Mouse (Mus musculus) testis, postnatal 14 days (tissue): ENCODE data around the gene Slc35g3.

ENCODE experiments used
- DNase-seq: peaks from one replicate; pipeline ENCODE4 v3.0.0; 2021; ENCODE audit warnings: low spot score

Gene Slc35g3

GRCm38 (mm10) chr11:69784793-69785272 is 23.1 kb upstream of the Slc35g3 start:
- DNase-seq, result no peak

- DNase-seq, result no peak
These were observed 20.1 kb upstream of the Slc35g3 start for GRCm38 (mm10) chr11:69781828-69782227.

- DNase-seq, result no peak
These were observed 17.2 kb upstream of the Slc35g3 start for GRCm38 (mm10) chr11:69778985-69779384.

DNA sequence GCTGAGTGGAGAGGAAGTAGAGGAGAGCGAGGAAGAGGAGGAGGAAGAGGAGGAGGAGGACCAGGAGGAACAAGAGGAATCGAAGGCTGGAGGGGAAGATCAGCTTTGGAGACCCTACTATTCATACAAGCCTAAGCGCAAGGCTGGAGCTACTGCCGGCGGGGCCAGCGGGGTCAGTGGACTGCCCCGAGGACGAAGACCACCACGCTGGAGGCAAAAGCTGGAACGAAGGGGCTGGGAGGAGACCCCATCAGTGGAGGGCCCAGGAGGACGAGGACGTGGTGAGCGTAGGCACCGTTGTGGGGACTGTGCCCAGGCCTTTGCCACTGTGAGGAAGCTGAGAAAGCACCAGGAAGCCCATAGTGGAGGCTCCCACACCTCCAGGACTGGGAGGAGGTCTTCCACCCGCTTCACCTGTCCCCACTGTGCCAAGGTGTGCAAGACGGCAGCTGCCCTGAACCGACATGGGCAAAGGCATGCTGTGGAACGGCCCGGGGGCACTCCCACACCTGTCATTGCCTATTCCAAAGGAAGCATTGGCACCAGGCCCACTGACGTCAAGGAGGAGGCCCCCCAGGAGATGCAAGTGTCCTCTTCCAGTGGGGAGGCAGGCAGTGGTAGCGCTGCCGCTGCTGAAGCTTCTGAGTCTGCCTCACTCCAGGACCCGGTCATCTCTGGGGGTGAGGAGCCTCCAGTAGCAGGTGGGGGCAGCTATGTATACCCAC is 16.7 kb upstream of the Slc35g3 start:
- no peak for DNase-seq

GRCm38 (mm10) chr11:69777504-69778257 is 15.9 kb upstream of the Slc35g3 start:
- no peak for DNase-seq

DNA sequence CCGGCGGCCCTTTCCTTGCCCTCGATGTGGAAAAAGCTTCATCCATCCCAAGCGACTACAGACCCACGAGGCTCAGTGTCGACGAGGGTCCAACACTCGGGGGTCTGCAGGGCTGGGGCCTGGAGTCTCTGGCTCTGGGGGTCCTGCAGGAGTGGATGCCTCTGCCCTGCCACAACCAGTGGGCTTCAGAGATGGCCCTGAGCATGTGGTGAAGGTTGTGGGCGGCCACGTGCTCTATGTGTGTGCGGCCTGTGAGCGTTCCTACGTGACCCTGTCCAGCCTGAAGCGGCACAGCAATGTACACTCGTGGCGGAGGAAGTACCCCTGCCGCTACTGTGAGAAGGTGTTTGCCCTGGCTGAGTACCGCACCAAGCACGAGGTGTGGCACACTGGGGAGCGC is 14.7 kb upstream of the Slc35g3 start:
- no peak for DNase-seq

- DNase-seq, result no peak
These were observed 13.9 kb upstream of the Slc35g3 start for GRCm38 (mm10) chr11:69775716-69776115.

DNA sequence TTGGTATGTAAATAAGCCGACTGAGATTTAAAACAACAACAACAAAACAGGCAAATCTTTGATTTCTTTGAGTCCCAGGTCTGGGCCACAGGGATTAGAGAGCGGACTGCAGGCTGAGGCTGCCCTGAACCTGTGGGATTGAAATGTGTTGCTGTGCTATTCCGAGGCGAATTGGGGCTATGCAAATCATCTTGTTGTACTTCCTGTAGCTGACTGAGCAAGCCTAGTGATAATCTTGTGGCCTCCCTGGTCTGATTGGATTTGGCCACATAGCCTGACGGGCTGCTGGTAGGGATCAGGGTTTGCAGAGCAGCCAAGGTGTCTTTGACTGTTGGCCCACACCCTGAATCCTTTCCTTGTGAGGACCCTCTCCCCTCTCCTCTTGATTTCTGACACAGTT is 13.2 kb upstream of the Slc35g3 start:
- no peak for DNase-seq

GRCm38 (mm10) chr11:69767625-69767909 is 5.8 kb upstream of the Slc35g3 start:
- DNase-seq, result no peak

- DNase-seq, result no peak
These were observed 5.3 kb upstream of the Slc35g3 start for GRCm38 (mm10) chr11:69766872-69767624.

DNA sequence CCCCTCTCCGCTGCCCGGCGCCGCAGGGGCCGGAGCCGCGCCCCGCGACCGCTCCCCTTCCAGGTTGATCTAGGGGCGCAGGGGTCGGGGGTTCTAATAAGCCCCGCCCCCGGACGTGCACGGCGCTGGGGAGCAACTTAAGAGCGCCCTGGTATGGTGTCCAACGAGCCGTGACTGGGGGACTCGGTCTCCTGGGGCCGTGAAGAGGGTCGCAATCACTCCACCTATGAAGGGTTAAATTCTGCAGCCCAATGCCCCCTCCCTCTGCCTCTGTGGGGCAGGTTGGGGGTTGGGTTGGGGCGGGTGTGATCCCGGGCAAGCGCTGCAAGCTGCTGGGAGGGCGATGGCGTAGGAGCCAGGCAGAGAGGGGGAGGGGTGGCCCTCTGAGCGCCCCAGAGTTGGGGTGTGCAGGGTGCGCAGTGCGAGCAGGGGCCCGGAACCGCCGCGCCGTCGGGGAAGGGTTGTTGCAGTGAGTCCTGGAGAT is 4.4 kb upstream of the Slc35g3 start:
- peak; percentile 59 for DNase-seq

DNA sequence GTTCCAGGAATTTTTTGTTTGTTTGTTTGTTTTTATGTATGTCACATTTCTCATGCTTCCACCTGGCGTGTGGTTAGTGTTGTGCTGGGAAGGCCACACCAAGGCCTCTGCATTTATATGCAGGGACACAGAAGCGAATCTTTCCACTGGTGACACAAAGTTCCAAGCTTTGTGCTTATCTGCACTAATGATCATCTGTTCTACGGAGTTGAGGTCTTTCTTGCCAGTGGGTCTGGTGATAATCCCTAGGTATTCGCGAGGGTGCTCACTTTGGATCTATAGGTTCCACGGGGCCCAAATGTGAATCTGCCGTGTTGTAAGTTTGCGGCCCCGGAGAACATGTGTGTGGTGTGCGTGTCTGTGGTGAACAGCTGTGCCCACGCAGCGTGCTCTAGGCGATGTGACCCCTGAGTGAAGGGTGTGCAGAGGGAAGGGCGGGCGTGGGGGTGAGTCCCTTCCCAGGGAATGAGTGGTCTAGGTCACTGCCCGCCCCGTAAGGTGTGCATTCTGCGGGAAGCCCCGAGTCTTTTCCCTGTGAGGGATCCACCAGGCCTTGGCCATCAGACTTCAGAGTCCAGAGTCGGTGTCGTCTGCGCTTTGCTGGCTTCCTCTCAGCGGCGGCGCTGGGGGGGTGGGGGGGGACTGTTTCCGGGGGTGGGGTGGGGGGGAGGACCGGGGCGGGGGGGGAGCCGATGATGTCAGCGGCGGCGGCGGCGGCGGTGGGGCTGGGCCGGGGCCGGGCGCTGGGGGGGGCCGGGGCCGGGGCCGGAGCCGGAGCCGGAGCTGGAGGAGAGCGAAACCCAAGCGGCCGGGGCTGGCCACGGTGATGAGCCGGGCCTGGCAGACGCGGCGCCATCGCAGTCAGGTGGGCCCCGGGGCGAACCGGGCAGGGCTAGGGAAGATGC is 3.7 kb upstream of the Slc35g3 start, which contains the start of gene Zbtb4:
Zbtb4 (plus strand) TSS at position 692 of the 905 bp plus-strand sequence.
- DNase-seq, result peak; percentile 28

DNA sequence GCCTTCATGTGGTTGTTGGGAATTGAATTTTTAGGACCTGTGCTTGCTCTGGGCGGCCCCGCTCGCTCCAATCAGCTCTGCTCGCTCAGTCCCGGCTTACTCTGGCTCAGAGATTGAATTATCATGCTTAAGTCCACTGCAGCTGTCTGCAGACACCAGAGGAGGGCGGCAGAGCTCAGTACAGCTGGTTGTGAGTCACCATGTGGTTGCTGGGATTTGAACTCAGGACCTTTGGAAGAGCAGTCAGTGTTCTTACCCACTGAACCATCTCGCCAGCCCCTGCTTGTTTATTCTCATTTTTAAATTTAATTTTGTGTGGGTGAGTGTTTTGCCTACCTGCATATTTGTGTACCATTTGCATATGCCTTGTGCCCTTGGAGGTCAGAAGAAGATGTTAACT is 1.8 kb upstream of the Slc35g3 start:
- no peak for DNase-seq

- no peak for DNase-seq
These were observed 917 bp downstream of the Slc35g3 start for GRCm38 (mm10) chr11:69760901-69761200.

- DNase-seq, result no peak
These were observed 1.4 kb downstream of the Slc35g3 start for GRCm38 (mm10) chr11:69760160-69760900.

GRCm38 (mm10) chr11:69758971-69759721 is 2.6 kb downstream of the Slc35g3 start:
- peak; percentile 92 for DNase-seq

- peak; percentile 97 for DNase-seq
These were observed 3.2 kb downstream of the Slc35g3 start, which contains the start of gene Polr2a for GRCm38 (mm10) chr11:69758478-69758970. Gene Polr2a (minus strand): TSS chr11:69758637.

DNA sequence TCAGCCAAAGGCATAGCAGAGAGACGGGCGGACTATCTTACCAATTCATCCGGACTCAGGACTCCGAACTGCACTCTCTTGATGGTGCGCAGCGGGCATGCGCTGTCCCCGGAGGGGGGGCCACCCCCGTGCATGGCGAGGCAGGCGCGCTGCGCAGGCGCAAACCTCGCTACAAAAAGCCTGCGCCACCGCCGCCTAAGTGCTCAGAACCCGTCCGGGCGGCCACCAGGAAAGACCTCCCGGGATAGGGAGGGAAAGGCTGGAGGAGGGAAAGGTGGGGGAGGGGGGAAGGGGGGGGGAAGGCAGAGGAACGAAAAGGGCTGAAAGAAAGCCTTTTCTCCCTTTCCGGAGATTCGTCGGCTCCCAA is 3.7 kb downstream of the Slc35g3 start:
- peak; percentile 90 for DNase-seq

- no peak for DNase-seq
These were observed 4.3 kb downstream of the Slc35g3 start for GRCm38 (mm10) chr11:69757303-69758089.
